In genomic region chr14:71530421-71530820, GRCm38 (mm10) we compare ENCODE assay signal across 12 mouse cellular contexts.
DNase-seq lines count a peak whose midpoint lies in the region; TF ChIP-seq lines count a peak whose summit lies in the region.
"Had no signal": no experiment of that assay in that cellular context is flagged by ENCODE, and none has a peak within 500 bp of the region (broad histone marks: within the 10 kb centered on the region; RNA-seq: fewer than 3 reads in every experiment).

No protein-coding gene starts in this region.

- H3K4me3 ChIP-seq in heart, embryonic 10.5 days: no peak overlapping the region
- no peak overlapping the region for H3K4me3 ChIP-seq in left cerebral cortex, adult 2 months
- H3K4me3 ChIP-seq: embryonic facial prominence, embryonic 12.5 days; heart, embryonic 13.5 days had no signal

- H3K4me1 ChIP-seq in heart, embryonic 10.5 days: peaks cover 12% of the 10 kb centered on the region
- H3K4me1 ChIP-seq: embryonic facial prominence, embryonic 12.5 days had no signal

- no peaks in the 10 kb centered on the region for H3K9me3 ChIP-seq in heart, embryonic 10.5 days
- H3K9me3 ChIP-seq: embryonic facial prominence, embryonic 12.5 days; heart, embryonic 13.5 days had no signal

- H3K27me3 ChIP-seq in heart, embryonic 10.5 days (ENCODE audit: insufficient read depth, poor library complexity, severe bottlenecking): no peaks in the 10 kb centered on the region
- H3K27me3 ChIP-seq: embryonic facial prominence, embryonic 12.5 days; heart, embryonic 13.5 days had no signal

- H3K27ac ChIP-seq in heart, embryonic 10.5 days: no peak overlapping the region
- H3K27ac ChIP-seq in left cerebral cortex, adult 2 months: no peak overlapping the region
- H3K27ac ChIP-seq: embryonic facial prominence, embryonic 12.5 days; heart, embryonic 13.5 days; macrophage had no signal

- 72% methylated on average over 6 of the region's 6 CpGs for WGBS in heart, embryonic 10.5 days

- peak; percentile 49 for TF ChIP-seq CTCF in left cerebral cortex, adult 2 months (IDR thresholded peaks at IDR 0.05)

- peak; percentile 9 for DNase-seq in heart, adult 8-10 months (ENCODE audit: low spot score)
- no peak for DNase-seq in heart, embryonic 10.5 days (ENCODE audit: low spot score)
- DNase-seq in left cerebral cortex, adult 2 months (ENCODE audit: extremely low spot score in 1 of 2, low spot score in 2 of 2): no peak
- no peak for DNase-seq in left cerebral cortex, postnatal 4 days
- DNase-seq in brain, adult 2 months (ENCODE audit: low read depth, low spot score): peak; percentile 39
- peak; percentile 2 for DNase-seq in hindlimb bud, embryonic 11.5 days (ENCODE audit: extremely low spot score, low read depth, low spot score)
- no peak for DNase-seq in thymus, postnatal 14 days
- DNase-seq in thymus, adult 18-20 months: no peak
- DNase-seq: thymus, adult 2 months had no signal

- no peaks in the 10 kb centered on the region for H3K36me3 ChIP-seq in heart, embryonic 10.5 days
- H3K36me3 ChIP-seq: embryonic facial prominence, embryonic 12.5 days; heart, embryonic 13.5 days had no signal

- intact Hi-C loops in left cerebral cortex, adult 2 months (cut with DNase I): loop anchor here (1.0 kb wide), 1 partner anchor 636 kb away; no protein-coding TSS in a partner anchor
- intact Hi-C loops in left cerebral cortex, postnatal 4 days (cut with DNase I): no loop called here

Comparison
In these comparisons a context has a peak if more than half of its experiments do, and no peak if none do; other contexts are left out.
1. DNase-seq: peak in heart, adult 8-10 months (single experiment), brain, adult 2 months (single experiment) and hindlimb bud, embryonic 11.5 days (single experiment); none in heart, embryonic 10.5 days (single experiment), left cerebral cortex, adult 2 months (0 of 2), left cerebral cortex, postnatal 4 days (single experiment), thymus, postnatal 14 days (single experiment) and thymus, adult 18-20 months (0 of 2).